Mouse (Mus musculus): ENCODE measurements around the gene Mlycd.

DNA sequence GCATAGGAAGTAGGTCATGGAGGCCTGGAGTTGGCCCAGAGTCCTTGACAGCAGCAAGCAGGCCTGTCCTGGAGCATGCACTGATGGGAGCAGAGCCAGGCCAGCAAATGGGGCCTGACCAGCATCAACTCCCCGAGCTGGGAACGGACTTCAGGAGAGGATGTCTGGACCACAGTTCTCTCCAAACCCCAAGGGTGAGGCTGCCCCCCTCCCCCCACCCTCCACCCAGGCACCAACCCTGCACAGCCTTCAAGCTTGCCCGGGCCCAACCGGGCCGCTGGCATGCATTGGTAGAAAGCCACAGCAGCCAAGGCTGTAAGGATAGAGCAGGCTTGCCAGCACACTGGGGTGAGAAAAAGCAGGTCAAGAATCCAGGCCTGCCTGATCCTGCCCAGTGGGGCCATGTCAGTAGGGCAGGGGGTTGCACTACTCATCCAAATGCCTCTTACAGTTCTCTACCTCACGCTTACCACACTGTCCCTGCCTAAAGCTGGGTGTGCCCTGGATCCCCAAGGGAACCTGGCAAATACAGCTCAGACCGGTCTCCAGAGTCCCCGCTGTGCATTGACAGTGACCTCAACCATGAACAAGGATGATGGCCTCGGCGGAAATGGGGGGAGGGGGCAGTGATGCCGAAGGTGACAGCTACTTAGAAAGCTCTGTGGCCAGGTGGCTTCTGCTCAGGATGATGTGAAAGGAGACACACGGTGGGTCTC, 33.1 kb downstream of the Mlycd start:
- TF ChIP-seq POLR2A (IDR thresholded peaks at IDR 0.05; ENCODE audit: low read depth, low read length) (no peak; the same call in 1 of the 2 replicates), USF2 (conservative IDR thresholded peaks at IDR 0.05; ENCODE audit: low read depth, low read length) (no peak), TBP (conservative IDR thresholded peaks at IDR 0.05; ENCODE audit: low read depth, low read length) (0 out of 2 replicates have a peak, but pooled peaks have one; percentile 45), ETS1 (conservative IDR thresholded peaks at IDR 0.05; ENCODE audit: low read depth, low read length) (peak; percentile 95), MEF2A (IDR thresholded peaks at IDR 0.05; ENCODE audit: borderline replicate concordance, low read depth, low read length) (peak; percentile 75)
